Mouse (Mus musculus) retina, postnatal 1 day (tissue): ENCODE measurements at regions not wholly inside any gene's neighbourhood (a gene's known extent, or its start where the extent isn't known, plus 50 kb on each side); places are given as distances from the start of the nearest gene placed in this dataset.

Experiments used
- DNase-seq: peaks from one replicate; pipeline ENCODE4 v3.0.0-alpha.2; 2012

DNA sequence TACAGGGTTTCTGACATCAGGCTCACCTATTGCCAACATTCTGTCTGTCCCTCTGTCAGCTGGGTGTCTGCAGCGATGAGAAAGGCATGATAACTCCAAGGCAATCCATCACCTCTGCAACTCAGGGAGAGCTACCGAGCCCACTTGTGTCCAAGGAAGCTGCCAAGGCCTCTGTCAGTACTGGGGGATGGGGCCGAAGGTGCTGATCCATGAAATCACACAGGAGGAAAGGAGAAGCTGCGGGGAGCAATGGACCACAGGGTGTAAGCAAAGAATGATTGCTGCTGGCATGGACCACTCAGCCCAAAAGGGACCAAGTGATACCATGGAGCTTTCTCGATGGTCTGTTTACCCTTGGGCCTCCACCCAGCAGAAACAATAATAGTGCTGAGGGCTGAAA is 67.5 kb upstream of the Mid1ip1 start:
- DNase-seq, result no peak

GRCm38 (mm10) chrX:10650881-10651280 is 63.9 kb upstream of the Mid1ip1 start:
- peak; percentile 38 for DNase-seq
